Mouse (Mus musculus) forebrain, embryonic 14.5 days (tissue): ENCODE measurements at regions not wholly inside any gene's neighbourhood (a gene's known extent, or its start where the extent isn't known, plus 50 kb on each side); places are given as distances from the start of the nearest gene placed in this dataset.
A peak's percentile ranks its signal among the peaks of the same experiment; 100 is the strongest.

Experiments used
- ATAC-seq: fragments of 200-750 bp; cut with Nextera tagmentation; 2 replicates; pipeline ENCODE4 v1.8.0; 2017; ENCODE audit warnings: mild to moderate bottlenecking, moderate library complexity
- DNase-seq: peaks from one replicate; pipeline ENCODE4 v3.0.0-alpha.2; 2015; ENCODE audit warnings: low spot score
- H3K27ac ChIP-seq: fragments of 300-500 bp; sonication (generic); 2 replicates; pipeline ENCODE4 v1.5.1; 2014; ENCODE audit warnings: low read depth, mild to moderate bottlenecking, control low read depth, low read length, moderate library complexity
- H3K27me3 ChIP-seq: fragments of 300-500 bp; sonication (generic); replicated peaks from 2 replicates; pipeline ENCODE4 v1.6.1; 2014; ENCODE audit warnings: low read length, control low read depth, mixed read lengths; ENCODE audit not compliant: control insufficient read depth, insufficient read depth
- H3K36me3 ChIP-seq: fragments of 300-500 bp; sonication (generic); 2 replicates; pipeline ENCODE4 v1.6.1; 2014; ENCODE audit warnings: low read length, control low read depth; ENCODE audit not compliant: control insufficient read depth, insufficient read depth
- H3K4me1 ChIP-seq: fragments of 300-500 bp; sonication (generic); 2 replicates; pipeline ENCODE4 v1.6.1; 2014; ENCODE audit warnings: antibody characterized with exemption, low read length, control low read depth; ENCODE audit not compliant: control insufficient read depth, insufficient read depth
- H3K4me2 ChIP-seq: fragments of 300-500 bp; sonication (generic); 2 replicates; pipeline ENCODE4 v1.6.1; 2014; ENCODE audit warnings: mild to moderate bottlenecking, control low read depth, low read length
- H3K4me3 ChIP-seq: fragments of 300-500 bp; sonication (generic); 2 replicates; pipeline ENCODE4 v1.5.1; 2014; ENCODE audit warnings: low read depth, low read length, control low read depth
- H3K9ac ChIP-seq: fragments of 300-500 bp; sonication (generic); 2 replicates; pipeline ENCODE4 v1.6.1; 2014; ENCODE audit warnings: mild to moderate bottlenecking, low read length, control low read depth, moderate library complexity
- H3K9me3 ChIP-seq: fragments of 300-500 bp; sonication (generic); replicated peaks from 2 replicates; pipeline ENCODE4 v1.6.1; 2016; ENCODE audit warnings: low read length, control low read depth, mixed read lengths; ENCODE audit not compliant: control insufficient read depth
- WGBS: fragments of 180-500 bp; shearing (Covaris S2); extraction: QIAGEN DNeasy Blood & Tissue Kit; methylation state at CpG from one replicate; pipeline ENCODE4 v1.1.7; 2014; 5-methylcytosine and 5-hydroxymethylcytosine counted together

DNA sequence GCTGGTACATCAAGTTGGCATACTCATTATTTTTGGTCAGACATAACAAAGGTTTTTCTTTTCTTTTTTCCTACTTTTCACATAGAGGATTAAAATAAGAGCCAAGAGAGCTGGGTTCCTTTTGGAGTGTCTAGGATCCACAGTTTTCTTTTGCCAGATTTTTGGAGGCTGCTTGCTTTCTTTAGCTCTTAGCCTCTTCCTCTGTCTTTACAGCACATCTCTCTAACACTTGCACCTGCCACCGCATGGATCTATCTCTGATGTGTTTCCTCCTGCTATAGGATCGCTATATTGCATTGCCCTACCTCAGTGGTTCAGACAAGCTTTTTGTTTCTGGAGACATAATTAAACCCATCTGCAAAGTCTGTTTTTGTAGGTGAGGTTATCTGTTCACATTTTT, 339.9 kb downstream of the Rpl10l start:
- ATAC-seq: no peak

GRCm38 (mm10) chr12:65942166-65942565, 342.0 kb downstream of the Rpl10l start:
- WGBS: 91% methylated on average over 4 of the region's 4 CpGs
- ATAC-seq (no peak), DNase-seq (no peak)
- H3K4me2 ChIP-seq: no peak overlapping the region
- H3K4me1 ChIP-seq: no peaks in the 10 kb centered on the region
- H3K9ac ChIP-seq: no peak overlapping the region
- no peak overlapping the region for H3K27ac ChIP-seq
- H3K36me3 ChIP-seq: no peaks in the 10 kb centered on the region
- no peaks in the 10 kb centered on the region for H3K9me3 ChIP-seq
- H3K27me3 ChIP-seq: no peaks in the 10 kb centered on the region
- H3K4me3 ChIP-seq: no peak overlapping the region

More for the DNA sequence above, 339.9 kb downstream of the Rpl10l start:
- H3K9me3 ChIP-seq: no peaks in the 10 kb centered on the region
- no peak for DNase-seq
- H3K9ac ChIP-seq: no peak overlapping the region
- no peaks in the 10 kb centered on the region for H3K4me1 ChIP-seq
- no peak overlapping the region for H3K4me2 ChIP-seq
- no peak overlapping the region for H3K27ac ChIP-seq
- H3K4me3 ChIP-seq: no peak overlapping the region
- WGBS: 97% methylated on average over 2 of the region's 2 CpGs
- no peaks in the 10 kb centered on the region for H3K36me3 ChIP-seq
- H3K27me3 ChIP-seq: no peaks in the 10 kb centered on the region

- 35% methylated on average over 4 of the region's 4 CpGs for WGBS
- Histone ChIP-seq H3K4me2 (no peak overlapping the region), H3K4me3 (no peak overlapping the region), H3K36me3 (no peaks in the 10 kb centered on the region), H3K27me3 (no peaks in the 10 kb centered on the region), H3K9me3 (no peaks in the 10 kb centered on the region), H3K4me1 (no peaks in the 10 kb centered on the region), H3K27ac (no peak overlapping the region), H3K9ac (no peak overlapping the region)
- ATAC-seq (no peak), DNase-seq (peak; percentile 69)
These were observed 352.4 kb downstream of the Rpl10l start for GRCm38 (mm10) chr12:65931848-65932247.

GRCm38 (mm10) chr12:65929718-65930377, 354.4 kb downstream of the Rpl10l start:
- Histone ChIP-seq H3K27ac (no peak overlapping the region), H3K4me2 (no peak overlapping the region), H3K4me1 (no peaks in the 10 kb centered on the region), H3K4me3 (no peak overlapping the region), H3K36me3 (no peaks in the 10 kb centered on the region), H3K9ac (no peak overlapping the region), H3K27me3 (no peaks in the 10 kb centered on the region), H3K9me3 (no peaks in the 10 kb centered on the region)
- ATAC-seq (no peak), DNase-seq (peak; percentile 11)
- WGBS: 89% methylated on average over 1 of the region's 1 CpGs
